Mouse (Mus musculus): ENCODE data around the gene Gne. TPM values are rescaled to one million over a fixed set of nuclear protein-coding genes. Genes with fewer than 3 reads are reported as not detected.

Gene Gne
- 10 to 100 TPM; 47.6 to 51.8 TPM for total RNA-seq (2021)
- long read RNA-seq, experiment 1, transcript Gne-202 (12 exons, 2,920 nt) = major isoform, 37 of 55 reads
- long read RNA-seq, experiment 1, partial matches to known transcripts = 6 of 55 reads
- long read RNA-seq, experiment 1, other reads (novel, unspliced or antisense) = 12 of 55 reads
- long read RNA-seq, experiment 2, transcript Gne-202 (12 exons, 2,920 nt) = major isoform, 35 of 45 reads
- long read RNA-seq, experiment 2, partial matches to known transcripts = 3 of 45 reads
- long read RNA-seq, experiment 2, other reads (novel, unspliced or antisense) = 7 of 45 reads

DNA sequence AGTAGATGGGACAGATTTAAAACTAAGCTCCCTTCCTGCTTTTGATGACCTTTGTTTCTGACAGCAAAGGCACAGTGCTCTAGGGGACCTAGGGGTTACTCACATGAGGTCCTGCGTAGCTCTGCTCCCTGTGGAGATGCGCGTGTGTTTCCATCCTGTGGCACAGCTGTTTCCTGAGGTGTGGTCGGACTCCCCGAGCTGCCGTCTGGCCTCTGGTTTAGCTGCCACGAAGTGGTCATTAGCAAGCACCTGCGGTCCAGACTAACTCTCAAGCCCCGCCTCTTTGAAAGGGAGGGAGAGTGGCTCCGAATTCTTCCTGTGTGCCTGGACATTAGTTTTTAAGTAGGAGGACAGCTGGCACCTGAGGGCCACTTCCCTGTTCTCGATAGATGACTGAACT is at the start of gene Gne:
TSS of gene Gne (minus strand) at position 233 of the 400 bp plus-strand sequence.
- no peak for DNase-seq (ENCODE audit: extremely low spot score in 1 of 2, low spot score in 2 of 2)
- Histone ChIP-seq H3K4me3 (no peak within 1 kb of the TSS), H3K27ac (no peak within 1 kb of the TSS)
- no peak for TF ChIP-seq CTCF (IDR thresholded peaks at IDR 0.05)
- intact Hi-C loops (cut with DNase I) = no loop called here

DNA sequence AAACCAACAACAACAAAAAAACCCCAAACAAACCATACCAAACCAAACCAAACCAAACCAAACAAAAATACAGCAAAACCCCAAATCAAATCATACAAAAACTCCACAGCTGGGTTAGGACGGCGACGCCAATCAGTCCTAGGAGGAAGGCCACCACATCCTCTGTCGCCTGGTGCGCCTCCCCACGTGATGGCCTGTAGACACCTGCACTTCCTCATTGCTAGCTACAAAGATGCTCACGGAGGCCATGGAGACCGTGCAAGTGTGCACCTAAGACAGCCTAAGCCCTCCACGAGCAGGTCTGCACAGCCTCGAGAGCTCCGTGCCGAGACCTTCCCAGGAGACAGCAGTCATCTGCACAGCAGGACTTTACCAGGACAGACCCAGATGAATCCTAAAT is 42.8 kb upstream of the Gne start:
- intact Hi-C loops (cut with DNase I) = loop anchor here (10.0 kb wide), 1 partner anchor 222 kb away; no protein-coding TSS in a partner anchor

DNA sequence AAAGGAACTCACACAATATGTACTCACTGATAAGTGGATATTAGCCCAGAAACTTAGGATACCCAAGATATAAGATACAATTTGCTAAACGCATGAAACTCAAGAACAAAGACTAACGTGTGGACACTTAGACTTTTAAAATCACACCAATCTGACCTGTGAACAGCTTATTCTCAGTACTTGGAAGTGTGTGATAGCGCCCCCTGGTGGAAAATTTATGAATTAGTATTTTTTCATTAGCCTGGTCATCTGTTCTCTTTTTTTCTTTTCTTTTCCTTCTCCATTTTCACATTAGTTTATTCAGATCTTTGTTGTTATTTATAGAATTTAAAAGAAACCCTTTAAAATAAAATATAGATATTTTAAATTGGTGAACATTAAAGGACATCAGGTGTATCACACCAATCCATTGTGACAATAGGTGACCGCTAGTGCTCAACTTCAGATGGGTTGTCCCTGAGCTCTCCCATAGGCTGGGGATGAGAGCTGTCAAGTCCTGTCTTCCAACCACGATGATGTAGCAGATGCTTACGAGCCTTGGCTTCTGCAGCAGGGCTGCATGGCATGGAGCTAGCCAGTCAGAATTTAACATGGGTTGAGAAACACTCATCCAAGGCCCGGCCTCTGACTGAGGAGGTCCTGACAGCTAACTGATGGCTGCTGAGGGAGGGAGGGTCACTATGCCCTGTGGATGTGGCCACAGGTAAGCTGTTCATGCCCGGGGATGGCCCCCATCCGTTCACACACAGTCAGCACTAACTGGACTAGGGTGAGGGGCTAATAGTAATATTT is 35.6 kb upstream of the Gne start:
- intact Hi-C loops (cut with DNase I) = loop anchor here (1.0 to 10.0 kb wide), 2 partner anchors 54 to 215 kb away; no protein-coding TSS in a partner anchor
- DNase-seq (ENCODE audit: extremely low spot score in 1 of 2, low spot score in 2 of 2) = no peak
- peak; percentile 74 for TF ChIP-seq CTCF (IDR thresholded peaks at IDR 0.05)

More for the DNA sequence above, 42.8 kb upstream of the Gne start:
- H3K27ac ChIP-seq = no peak overlapping the region
- TF ChIP-seq CTCF (IDR thresholded peaks at IDR 0.05) = no peak
- no peak overlapping the region for H3K4me3 ChIP-seq
- DNase-seq (ENCODE audit: extremely low spot score in 1 of 2, low spot score in 2 of 2) = no peak

DNA sequence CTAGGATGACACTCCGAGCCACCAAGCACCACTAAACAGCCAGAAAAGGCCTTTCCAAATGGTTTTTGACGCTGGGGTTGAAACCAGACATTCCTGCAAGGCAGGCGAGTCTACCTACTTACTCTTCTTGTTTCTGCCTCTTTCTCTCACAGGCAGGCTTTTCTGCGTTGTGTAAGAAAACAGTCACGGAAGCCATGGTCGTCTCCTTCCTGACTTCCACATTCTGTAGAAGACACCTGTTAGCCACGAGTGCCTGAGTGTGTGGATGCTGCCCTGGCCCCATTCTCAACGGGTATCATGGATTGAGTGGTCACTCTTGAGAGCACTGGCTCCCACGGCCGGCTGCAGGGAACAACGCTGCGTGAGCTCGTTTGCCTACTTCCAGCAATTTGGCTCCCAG is 31.1 kb upstream of the Gne start:
- no peak for DNase-seq (ENCODE audit: extremely low spot score in 1 of 2, low spot score in 2 of 2)
- intact Hi-C loops (cut with DNase I) = loop anchor here (2.0 kb wide), 1 partner anchor 42 kb away; no protein-coding TSS in a partner anchor
- TF ChIP-seq CTCF (IDR thresholded peaks at IDR 0.05) = no peak
- no peak overlapping the region for H3K27ac ChIP-seq
- no peak overlapping the region for H3K4me3 ChIP-seq

More for the DNA sequence above, 35.6 kb upstream of the Gne start:
- H3K27ac ChIP-seq = no peak overlapping the region
- no peak overlapping the region for H3K4me3 ChIP-seq

DNA sequence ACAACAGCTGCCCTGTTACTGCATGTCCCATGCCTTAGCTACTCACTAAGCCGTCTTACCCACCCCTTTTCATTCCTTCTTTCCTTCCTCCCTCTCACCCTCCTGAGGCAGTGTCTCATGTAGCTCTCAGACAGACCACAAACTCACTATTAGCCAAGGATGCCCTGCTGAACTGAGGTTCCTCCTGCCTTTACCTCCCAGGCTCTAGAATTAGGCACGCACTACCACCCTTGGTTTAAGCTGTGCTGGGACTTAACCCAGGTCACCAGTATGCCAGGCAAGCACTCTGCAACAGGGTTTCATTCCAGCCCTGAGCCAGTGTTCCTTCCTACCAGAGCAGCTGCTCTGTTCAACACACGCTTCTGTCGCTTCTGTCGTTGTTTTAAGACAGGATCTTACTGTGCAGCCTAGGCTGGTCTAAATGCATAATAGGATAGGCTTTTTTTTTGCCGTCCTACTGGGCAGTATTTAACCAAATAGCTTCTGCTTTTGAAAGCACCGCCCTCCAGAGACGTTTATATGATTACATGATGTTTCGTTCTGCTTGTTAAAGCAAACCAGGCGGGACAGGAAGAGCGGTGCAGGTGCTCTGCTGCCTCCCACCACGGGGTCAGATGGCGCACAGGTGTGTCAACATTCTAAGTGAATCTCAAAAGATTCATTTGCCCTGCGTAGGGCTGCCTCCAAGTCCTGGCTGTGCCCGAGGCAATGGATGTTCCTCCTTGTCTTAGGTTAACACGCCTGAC is 29.6 kb upstream of the Gne start:
- Histone ChIP-seq H3K4me3 (no peak overlapping the region), H3K27ac (no peak overlapping the region)
- DNase-seq (ENCODE audit: extremely low spot score in 1 of 2, low spot score in 2 of 2) = no peak
- intact Hi-C loops (cut with DNase I) = loop anchor here (2.0 kb wide), 1 partner anchor 41 kb away; no protein-coding TSS in a partner anchor
- no peak for TF ChIP-seq CTCF (IDR thresholded peaks at IDR 0.05)

DNA sequence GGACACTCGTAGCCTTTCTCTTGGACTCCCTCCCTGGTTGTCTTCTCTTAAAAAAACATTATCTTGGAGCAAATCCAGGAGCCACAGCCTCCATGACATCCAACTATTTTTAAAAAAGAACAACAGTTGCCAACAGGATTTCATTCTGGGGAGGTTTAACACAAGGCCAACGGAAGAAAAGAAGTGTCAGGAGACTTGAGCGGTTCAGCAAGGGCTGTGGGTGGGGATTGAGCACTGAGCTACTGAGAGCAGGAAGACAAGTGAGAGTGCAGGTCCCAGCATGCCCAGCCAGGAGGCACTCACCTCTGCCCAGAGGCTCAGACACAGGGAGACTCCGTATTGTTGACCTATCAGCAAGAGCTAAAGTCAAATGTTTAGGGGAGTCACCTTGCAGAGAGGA is 28.8 kb upstream of the Gne start:
- no peak for DNase-seq (ENCODE audit: extremely low spot score in 1 of 2, low spot score in 2 of 2)
- no peak for TF ChIP-seq CTCF (IDR thresholded peaks at IDR 0.05)
- Histone ChIP-seq H3K4me3 (no peak overlapping the region), H3K27ac (no peak overlapping the region)
- intact Hi-C loops (cut with DNase I) = no loop called here

DNA sequence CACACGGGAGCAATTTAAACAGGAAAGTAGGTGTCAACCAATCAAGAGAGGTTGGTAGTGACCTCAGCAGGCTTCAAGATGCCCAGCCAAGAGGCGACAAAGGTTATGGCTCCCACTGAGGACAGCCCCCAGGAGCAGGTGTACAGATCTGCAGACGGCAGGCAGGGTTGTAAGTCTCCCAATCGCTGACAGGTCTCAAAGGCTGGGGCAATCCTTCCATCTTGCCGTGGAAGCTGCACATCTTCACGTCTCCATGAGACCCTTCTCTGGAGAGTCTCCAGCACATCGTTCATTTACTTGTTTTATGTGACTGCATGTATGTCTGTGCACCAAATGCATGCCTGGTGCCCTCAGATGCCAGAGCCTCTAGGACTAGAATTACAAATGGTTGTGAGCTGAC is 26.8 kb upstream of the Gne start:
- no peak overlapping the region for H3K27ac ChIP-seq
- no peak overlapping the region for H3K4me3 ChIP-seq
- intact Hi-C loops (cut with DNase I) = no loop called here
- no peak for DNase-seq (ENCODE audit: extremely low spot score in 1 of 2, low spot score in 2 of 2)
- no peak for TF ChIP-seq CTCF (IDR thresholded peaks at IDR 0.05)

DNA sequence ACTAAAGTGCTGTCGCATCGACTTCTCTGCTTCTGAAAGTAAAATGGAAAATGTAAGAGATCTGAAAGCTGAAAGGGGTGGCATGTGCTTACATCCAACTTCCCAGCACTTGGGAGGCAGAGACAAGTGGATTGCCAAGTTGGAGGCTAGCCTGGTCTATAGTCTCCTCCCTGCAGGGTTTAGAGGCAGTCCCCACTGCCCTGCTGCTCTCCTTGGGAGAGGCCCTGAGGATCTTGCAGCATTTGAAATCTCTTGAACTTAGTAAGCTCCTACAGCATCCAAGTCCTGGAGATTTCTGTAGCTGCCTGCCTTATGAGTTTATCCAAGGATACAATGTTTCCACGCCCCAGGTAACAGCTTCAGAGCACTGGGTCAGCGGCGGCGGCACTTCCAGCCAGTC is 24.3 kb upstream of the Gne start:
- no peak overlapping the region for H3K4me3 ChIP-seq
- intact Hi-C loops (cut with DNase I) = no loop called here
- TF ChIP-seq CTCF (IDR thresholded peaks at IDR 0.05) = no peak
- no peak for DNase-seq (ENCODE audit: extremely low spot score in 1 of 2, low spot score in 2 of 2)
- no peak overlapping the region for H3K27ac ChIP-seq

DNA sequence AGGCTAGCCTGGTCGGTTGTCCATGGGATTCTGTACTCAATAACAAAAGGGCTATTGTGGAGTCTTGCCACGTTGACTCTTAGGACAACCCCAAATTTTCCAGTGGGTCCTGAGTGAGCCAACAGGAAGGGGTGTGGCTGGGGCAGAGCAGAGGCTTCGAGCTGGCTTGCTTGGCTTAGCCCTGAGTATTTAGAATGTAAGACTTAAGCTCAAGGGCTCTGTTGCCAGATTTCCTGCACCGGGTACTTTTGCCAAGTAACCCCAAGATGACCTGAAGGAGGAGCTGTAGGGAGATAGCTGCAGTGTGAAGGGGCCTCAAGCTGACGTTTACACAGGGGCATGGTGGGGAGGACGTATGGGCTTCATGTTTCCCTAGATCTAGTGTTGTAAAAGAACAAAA is 23.4 kb upstream of the Gne start:
- intact Hi-C loops (cut with DNase I) = no loop called here
- no peak for TF ChIP-seq CTCF (IDR thresholded peaks at IDR 0.05)
- H3K4me3 ChIP-seq = no peak overlapping the region
- H3K27ac ChIP-seq = no peak overlapping the region
- no peak for DNase-seq (ENCODE audit: extremely low spot score in 1 of 2, low spot score in 2 of 2)

DNA sequence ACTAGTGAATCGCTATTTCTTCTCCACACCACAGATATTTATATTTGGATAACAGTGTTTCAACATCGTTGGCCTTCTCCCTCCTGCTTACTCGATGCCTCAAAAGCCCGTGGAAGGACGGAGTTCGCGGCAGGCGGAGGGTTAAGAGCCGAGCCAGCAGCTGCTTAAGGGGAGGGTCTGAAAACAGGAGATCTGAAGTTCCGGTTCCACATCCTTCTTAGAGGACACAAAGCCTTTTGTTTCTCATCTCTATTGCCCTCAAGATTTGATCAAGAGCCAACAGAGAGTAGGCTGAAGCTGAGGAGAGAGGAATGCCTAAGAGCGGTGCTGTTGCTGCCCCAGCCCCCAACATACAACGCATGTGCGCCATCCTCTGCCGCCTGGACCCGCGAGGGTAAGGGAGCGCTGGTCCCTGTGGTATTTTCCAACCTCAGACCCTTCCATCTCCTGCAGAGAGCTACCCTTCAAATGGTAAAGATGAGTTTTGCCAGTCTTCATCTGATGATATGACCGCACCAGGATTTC is 22.4 kb upstream of the Gne start:
- TF ChIP-seq CTCF (IDR thresholded peaks at IDR 0.05) = no peak
- DNase-seq (ENCODE audit: extremely low spot score in 1 of 2, low spot score in 2 of 2) = no peak
- Histone ChIP-seq H3K27ac (no peak overlapping the region), H3K4me3 (no peak overlapping the region)
- intact Hi-C loops (cut with DNase I) = no loop called here

DNA sequence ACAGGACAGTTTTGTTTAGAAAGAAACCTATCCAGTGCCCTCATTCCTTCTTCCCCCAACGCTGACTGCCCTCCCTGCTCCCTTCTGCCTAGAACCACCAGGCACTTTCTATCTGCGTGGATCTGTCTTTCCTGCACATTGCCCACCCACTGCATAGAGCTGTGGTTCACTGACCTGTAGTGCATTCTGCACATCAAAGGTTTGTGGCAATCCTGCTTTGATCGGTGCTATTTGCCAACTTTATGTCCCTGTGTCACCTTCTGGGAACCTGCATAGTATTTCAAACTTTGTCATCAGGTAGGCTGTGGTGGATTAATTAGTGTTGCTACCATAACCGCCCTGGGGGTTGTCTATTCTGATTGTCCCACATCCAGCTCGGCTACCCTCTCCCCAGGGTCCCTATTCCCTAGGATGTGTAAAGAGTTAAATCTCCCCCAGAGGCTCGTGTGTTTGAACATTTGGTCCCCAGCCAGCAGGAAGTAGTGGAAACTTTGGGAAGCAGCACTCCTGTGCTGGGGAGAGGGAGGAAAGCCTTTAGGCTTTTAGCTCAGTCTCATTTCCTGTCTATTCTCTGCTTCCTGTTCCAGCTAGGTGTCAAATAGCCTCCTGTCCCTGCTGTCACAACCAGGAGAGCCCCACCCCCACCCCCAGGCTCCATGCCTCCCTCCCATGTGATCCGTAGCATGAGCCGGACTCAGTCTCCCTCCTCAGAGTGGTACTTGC is 20.4 kb upstream of the Gne start:
- intact Hi-C loops (cut with DNase I) = no loop called here
- H3K27ac ChIP-seq = no peak overlapping the region
- H3K4me3 ChIP-seq = no peak overlapping the region
- no peak for TF ChIP-seq CTCF (IDR thresholded peaks at IDR 0.05)
- DNase-seq (ENCODE audit: extremely low spot score in 1 of 2, low spot score in 2 of 2) = no peak
